In the genomic region with DNA sequence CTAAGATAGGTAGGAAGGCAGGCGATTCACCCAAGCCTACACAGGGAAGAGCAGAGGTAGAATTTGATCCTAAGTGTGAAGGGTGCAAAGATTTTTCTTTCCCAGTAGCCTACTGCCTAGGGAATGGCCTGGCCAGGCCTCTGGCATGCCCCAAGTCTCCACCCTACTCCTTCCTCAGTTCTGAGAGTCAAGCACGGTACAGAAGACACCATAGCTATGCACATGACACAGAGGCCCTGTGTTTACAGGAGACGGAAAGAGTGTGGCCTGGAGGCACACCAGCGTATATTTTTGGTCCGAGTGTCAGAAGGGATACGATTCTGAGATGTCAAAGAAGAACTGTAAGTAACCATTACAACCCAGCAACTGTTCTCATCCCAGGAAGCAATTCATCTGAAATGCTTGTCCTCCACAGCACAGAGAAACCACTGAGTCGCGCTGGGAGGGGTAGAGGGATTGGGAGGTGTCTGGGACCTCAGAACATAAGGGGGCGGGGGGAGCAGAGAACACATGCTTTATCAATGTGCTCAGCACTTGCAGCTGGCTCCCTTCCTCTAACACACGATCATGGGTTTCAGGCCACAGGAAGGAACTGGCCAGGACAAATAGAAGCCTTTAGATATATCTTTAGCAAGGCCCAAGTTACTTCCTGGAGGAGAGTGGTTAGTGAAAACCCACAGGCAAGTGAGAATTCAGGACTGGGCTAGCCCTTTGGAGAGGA, we compare ENCODE assay signal across 13 mouse cellular contexts.
DNase-seq lines count a peak whose midpoint lies in the region; ATAC-seq lines count a peak whose summit lies in the region.
"Had no signal": no experiment of that assay in that cellular context is flagged by ENCODE, and none has a peak within 500 bp of the region (broad histone marks: within the 10 kb centered on the region; RNA-seq: fewer than 3 reads in every experiment).

No protein-coding gene starts in this region.

- H3K9ac ChIP-seq in heart, embryonic 13.5 days: peak overlapping the region; percentile 55; the same call in 1 of the 2 replicates
- no peak overlapping the region for H3K9ac ChIP-seq in liver, embryonic 15.5 days
- no peak overlapping the region for H3K9ac ChIP-seq in midbrain, embryonic 16.5 days (ENCODE audit: low read depth, low read length)
- H3K9ac ChIP-seq: hindbrain, embryonic 15.5 days; neural tube, embryonic 13.5 days had no signal

- H3K36me3 ChIP-seq in heart, embryonic 13.5 days: peaks cover 66% of the 10 kb centered on the region
- no peaks in the 10 kb centered on the region for H3K36me3 ChIP-seq in liver, embryonic 15.5 days (replicated peaks)
- H3K36me3 ChIP-seq in midbrain, embryonic 16.5 days (ENCODE audit: control insufficient read depth, insufficient read depth, low read length): peaks cover 38% of the 10 kb centered on the region

- no peaks in the 10 kb centered on the region for H3K27me3 ChIP-seq in heart, embryonic 13.5 days (replicated peaks)
- no peaks in the 10 kb centered on the region for H3K27me3 ChIP-seq in liver, embryonic 15.5 days
- no peaks in the 10 kb centered on the region for H3K27me3 ChIP-seq in midbrain, embryonic 16.5 days (ENCODE audit: control insufficient read depth, insufficient read depth, low read depth, low read length)
- H3K27me3 ChIP-seq: CH12.LX; hindbrain, embryonic 15.5 days; neural tube, embryonic 13.5 days had no signal

- no peak overlapping the region for H3K4me3 ChIP-seq in heart, embryonic 13.5 days
- no peak overlapping the region for H3K4me3 ChIP-seq in liver, embryonic 15.5 days (replicated peaks)
- H3K4me3 ChIP-seq in midbrain, embryonic 16.5 days (ENCODE audit: low read depth, low read length): no peak overlapping the region
- H3K4me3 ChIP-seq: hindbrain, embryonic 15.5 days; neural tube, embryonic 13.5 days had no signal

- 43% methylated on average over 10 of the region's 10 CpGs for WGBS in heart, embryonic 13.5 days
- WGBS in liver, embryonic 15.5 days (ENCODE audit: insufficient replicate concordance): 19% methylated on average over 10 of the region's 10 CpGs
- 88% methylated on average over 10 of the region's 10 CpGs for WGBS in midbrain, embryonic 16.5 days

- no peaks in the 10 kb centered on the region for H3K9me3 ChIP-seq in heart, embryonic 13.5 days
- H3K9me3 ChIP-seq in liver, embryonic 15.5 days (replicated peaks): no peaks in the 10 kb centered on the region
- H3K9me3 ChIP-seq in midbrain, embryonic 16.5 days (replicated peaks; ENCODE audit: control insufficient read depth, low read length, poor library complexity, severe bottlenecking): no peaks in the 10 kb centered on the region
- H3K9me3 ChIP-seq: hindbrain, embryonic 15.5 days; neural tube, embryonic 13.5 days had no signal

- ATAC-seq in heart, embryonic 13.5 days (ENCODE audit: extremely low read depth, insufficient number of reproducible peaks, low FRiP score, low TSS enrichment): no peak
- peak; percentile 88 for ATAC-seq in common myeloid progenitor, adult 5-6 weeks (replicated peaks; ENCODE audit: low read depth, poor library complexity, severe bottlenecking)
- ATAC-seq in liver, embryonic 15.5 days (ENCODE audit: insufficient read depth): peak; percentile 59
- no peak for ATAC-seq in midbrain, embryonic 16.5 days

- H3K4me2 ChIP-seq in heart, embryonic 13.5 days: peak overlapping the region; percentile 13; the same call in 1 of the 2 replicates
- peak overlapping the region; percentile 48; the same call in 1 of the 2 replicates for H3K4me2 ChIP-seq in liver, embryonic 15.5 days
- H3K4me2 ChIP-seq in midbrain, embryonic 16.5 days (ENCODE audit: low read length): no peak overlapping the region
- H3K4me2 ChIP-seq: hindbrain, embryonic 15.5 days; neural tube, embryonic 13.5 days had no signal

- H3K4me1 ChIP-seq in heart, embryonic 13.5 days: peaks cover 79% of the 10 kb centered on the region
- peaks cover 88% of the 10 kb centered on the region for H3K4me1 ChIP-seq in liver, embryonic 15.5 days (replicated peaks)
- no peaks in the 10 kb centered on the region for H3K4me1 ChIP-seq in midbrain, embryonic 16.5 days (ENCODE audit: control insufficient read depth, insufficient read depth, low read length)
- H3K4me1 ChIP-seq: hindbrain, embryonic 15.5 days; neural tube, embryonic 13.5 days had no signal

- no peak for DNase-seq in heart, adult 8-10 months (ENCODE audit: low spot score)
- DNase-seq in 416B (ENCODE audit: low read depth): peak; percentile 83
- DNase-seq in urinary bladder, adult 18-20 months (ENCODE audit: low spot score in 2 of 2): no peak
- DNase-seq in thymus, postnatal 4 days: no peak
- DNase-seq: layer of hippocampus, adult 9-11 months; right cerebral cortex, postnatal 14 days had no signal

- H3K27ac ChIP-seq in heart, embryonic 13.5 days (replicated peaks): peak overlapping the region; percentile 71
- H3K27ac ChIP-seq in liver, embryonic 15.5 days (replicated peaks): peak overlapping the region; percentile 54; the same call in 1 of the 2 replicates
- H3K27ac ChIP-seq in midbrain, embryonic 16.5 days (ENCODE audit: low read length): no peak overlapping the region
- H3K27ac ChIP-seq: hindbrain, embryonic 15.5 days; neural tube, embryonic 13.5 days had no signal

Comparison
In these comparisons a context has a peak if more than half of its experiments do, and no peak if none do; other contexts are left out.
1. ATAC-seq: peak in common myeloid progenitor, adult 5-6 weeks (single experiment) and liver, embryonic 15.5 days (single experiment); none in heart, embryonic 13.5 days (single experiment) and midbrain, embryonic 16.5 days (single experiment).